Mouse (Mus musculus): ENCODE measurements around the gene Homer1.

The Homer1 gene

GRCm38 (mm10) chr13:93338394-93338793, 39.0 kb downstream of the Homer1 start:
- DNase-seq (ENCODE audit: low spot score in 2 of 2): no peak

- no peak for DNase-seq (ENCODE audit: low spot score in 2 of 2)
Measured at GRCm38 (mm10) chr13:93340555-93341278, 41.3 kb downstream of the Homer1 start.

- DNase-seq (ENCODE audit: low spot score in 2 of 2): no peak
Measured at GRCm38 (mm10) chr13:93342641-93343040, 43.2 kb downstream of the Homer1 start.

- DNase-seq (ENCODE audit: low spot score in 2 of 2): no peak
Measured at GRCm38 (mm10) chr13:93344395-93344794, 45.0 kb downstream of the Homer1 start.

DNA sequence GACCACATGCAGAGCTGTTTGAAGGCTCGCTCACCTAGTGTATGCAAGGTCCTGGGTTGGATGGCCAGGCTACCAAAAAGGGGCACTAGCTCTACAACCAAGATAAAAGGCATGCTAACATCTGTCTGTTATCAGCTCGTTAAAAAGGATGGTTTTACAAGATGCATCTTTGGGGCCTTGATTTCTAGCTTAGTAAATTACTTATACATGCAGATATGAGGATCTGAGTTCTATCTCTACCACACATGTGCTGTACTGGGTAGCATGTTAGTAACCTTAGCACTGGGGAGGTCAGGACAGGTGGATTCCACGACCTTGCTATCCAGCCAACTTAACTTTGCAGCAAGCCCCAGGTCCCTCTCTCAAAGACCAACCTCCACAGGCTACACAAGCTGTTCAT, 46.4 kb downstream of the Homer1 start:
- no peak for DNase-seq (ENCODE audit: low spot score in 2 of 2)

- no peak for DNase-seq (ENCODE audit: low spot score in 2 of 2)
Measured at GRCm38 (mm10) chr13:93352030-93352429, 52.6 kb downstream of the Homer1 start.

DNA sequence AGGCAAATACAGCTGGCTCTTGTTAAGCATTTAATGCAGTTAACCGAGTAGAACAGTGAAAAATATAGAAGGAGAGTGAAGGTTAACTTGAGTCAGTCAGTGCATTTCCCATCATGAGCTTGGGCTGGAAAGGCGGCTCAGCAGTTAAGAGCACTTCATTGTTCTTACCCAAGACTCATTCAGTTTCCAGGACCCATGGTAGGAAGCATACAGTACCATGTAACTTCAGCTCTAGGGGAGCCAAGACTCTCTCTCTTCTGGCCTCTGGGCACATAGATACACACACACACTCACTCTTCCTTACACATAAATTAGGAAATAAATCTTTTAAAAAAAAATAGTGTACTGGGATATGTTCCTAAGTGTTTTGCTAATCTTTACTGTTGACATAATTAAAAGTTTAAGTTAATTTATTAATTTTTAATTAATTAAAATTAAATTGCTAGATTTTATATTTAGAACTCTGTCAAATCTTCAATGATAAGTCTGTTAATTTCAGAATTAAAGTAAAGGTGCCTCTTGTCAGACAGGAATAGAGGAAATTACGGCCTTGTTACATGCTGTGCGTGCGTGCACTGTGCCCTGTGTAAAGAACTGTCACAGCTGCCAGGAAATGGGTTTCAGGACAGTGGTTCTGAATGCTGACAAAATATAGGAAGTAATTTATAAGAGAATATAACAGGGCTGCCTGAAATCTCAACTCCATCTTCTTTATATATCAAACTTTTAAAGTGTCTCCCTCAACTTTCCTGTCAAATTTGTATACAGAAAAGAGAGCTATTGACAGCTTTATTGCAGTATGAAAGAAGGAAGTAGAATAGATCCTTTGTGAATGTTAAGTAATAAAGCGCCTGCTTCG, 55.2 kb downstream of the Homer1 start:
- DNase-seq (ENCODE audit: low spot score in 2 of 2): no peak

GRCm38 (mm10) chr13:93355279-93355587, 55.8 kb downstream of the Homer1 start:
- DNase-seq (ENCODE audit: low spot score in 2 of 2): no peak

- DNase-seq (ENCODE audit: low spot score in 2 of 2): no peak
Measured at GRCm38 (mm10) chr13:93358522-93358921, 59.1 kb downstream of the Homer1 start.

DNA sequence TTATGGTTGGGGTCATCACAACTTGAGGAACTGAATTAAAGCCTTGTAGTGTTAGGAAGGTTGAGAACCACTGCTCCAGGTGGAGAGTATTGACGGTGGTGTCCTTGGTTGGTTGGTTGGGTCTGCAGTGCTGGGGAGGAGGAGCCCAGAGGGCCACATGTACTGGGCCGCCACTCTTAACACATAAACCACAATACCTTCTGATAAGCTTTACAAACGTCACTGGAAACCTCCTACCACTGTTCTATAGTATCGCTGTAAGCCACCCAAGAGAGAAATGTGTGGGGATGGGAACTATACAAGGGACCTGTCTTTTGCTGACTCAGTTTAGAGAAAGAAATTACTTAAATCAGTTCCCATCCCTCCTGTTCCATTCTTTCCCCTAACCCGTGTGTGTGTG, 68.1 kb downstream of the Homer1 start:
- no peak for DNase-seq (ENCODE audit: low spot score in 2 of 2)

- no peak for DNase-seq (ENCODE audit: low spot score in 2 of 2)
Measured at GRCm38 (mm10) chr13:93368812-93369584, 69.6 kb downstream of the Homer1 start.

- DNase-seq (ENCODE audit: low spot score in 2 of 2): no peak
Measured at GRCm38 (mm10) chr13:93374457-93374856, 75.0 kb downstream of the Homer1 start.

GRCm38 (mm10) chr13:93378493-93378892, 79.1 kb downstream of the Homer1 start:
- no peak for DNase-seq (ENCODE audit: low spot score in 2 of 2)

DNA sequence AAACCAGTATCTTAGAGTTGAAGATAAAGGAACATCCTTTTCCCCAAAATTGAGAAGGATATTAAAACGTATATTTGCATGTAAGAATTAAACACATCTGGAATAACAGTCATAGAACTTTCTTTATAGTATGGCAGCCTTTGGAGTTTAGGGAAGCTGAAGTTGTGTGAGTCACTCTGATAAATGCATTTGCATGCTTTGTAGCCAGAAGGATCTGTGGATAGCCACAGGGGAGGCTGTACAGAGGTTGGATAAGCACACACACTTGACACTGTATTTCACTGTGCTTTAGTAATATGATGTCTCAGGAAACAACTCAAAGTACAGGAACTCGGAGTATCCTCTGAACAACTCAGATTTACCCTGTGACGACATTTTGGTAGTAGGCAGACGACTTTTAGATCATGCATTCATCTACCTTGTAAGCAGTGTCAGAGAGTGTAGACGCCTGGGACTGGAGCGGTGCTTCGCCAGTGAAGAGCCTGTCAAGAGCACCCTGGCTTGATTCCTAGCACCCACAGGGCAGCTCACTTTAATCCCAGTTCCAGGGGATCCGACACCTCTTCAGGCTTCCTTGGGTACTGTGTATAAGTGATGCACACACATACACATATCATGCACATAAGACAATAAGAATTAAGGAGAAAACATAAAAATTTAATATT, 81.1 kb downstream of the Homer1 start:
- no peak for DNase-seq (ENCODE audit: low spot score in 2 of 2)

GRCm38 (mm10) chr13:93381301-93381700, 81.9 kb downstream of the Homer1 start:
- no peak for DNase-seq (ENCODE audit: low spot score in 2 of 2)

DNA sequence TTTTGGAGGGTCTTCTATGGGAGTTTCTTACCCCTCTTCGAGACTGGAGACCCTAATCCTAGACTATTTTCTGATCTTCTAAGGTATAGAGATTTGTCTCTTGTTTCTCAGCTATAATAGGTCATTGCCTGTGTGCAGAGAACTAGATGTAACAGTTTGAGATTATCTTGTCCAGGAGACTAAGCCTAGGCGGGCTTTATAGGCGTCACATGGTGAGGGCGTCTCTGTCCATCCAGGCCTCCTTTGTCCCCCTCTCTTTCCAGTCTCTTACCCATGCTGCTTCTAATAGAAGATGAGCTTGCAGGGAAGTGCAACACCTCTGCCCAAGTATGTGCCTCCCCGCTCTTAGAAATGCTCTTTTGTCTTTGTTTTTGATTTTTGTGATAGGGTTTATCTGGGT, 83.7 kb downstream of the Homer1 start:
- no peak for DNase-seq (ENCODE audit: low spot score in 2 of 2)

DNA sequence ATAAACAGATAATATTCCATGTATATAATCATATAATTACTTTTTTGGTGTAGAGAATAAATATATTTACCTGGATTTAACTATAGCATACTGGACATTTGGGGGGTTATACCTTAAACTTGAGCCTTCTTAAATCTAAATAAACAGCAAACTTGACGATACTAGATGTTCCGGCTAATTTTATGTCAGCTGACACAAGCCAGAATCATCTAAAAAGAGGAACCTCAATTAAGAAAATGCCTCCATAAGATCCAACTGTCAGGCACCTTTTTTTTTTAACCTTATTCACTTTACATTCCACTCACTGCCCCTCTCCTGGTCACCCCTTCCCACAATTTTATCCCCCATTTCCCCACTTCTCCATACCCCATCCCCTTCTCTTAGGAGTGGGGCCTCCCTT, 84.2 kb downstream of the Homer1 start:
- no peak for DNase-seq (ENCODE audit: low spot score in 2 of 2)

DNA sequence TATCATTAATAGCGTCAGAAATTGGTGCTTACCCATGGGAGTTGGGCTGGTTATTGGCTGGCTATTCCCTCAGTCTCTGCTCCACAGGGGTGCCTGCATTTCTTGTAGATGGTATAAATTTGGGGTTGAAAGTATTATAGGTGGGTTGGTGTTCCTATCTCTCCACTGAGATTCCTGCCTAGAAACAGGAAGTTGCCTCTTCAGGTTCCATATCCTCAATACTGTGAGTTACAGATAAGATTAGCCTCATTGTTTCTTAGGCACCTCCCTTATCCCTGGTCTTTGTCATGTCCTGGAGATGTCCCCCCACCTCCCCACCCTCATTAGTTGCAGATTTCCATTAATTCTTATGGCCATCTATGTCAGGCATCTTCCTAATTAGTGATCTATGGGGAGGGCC, 85.0 kb downstream of the Homer1 start:
- DNase-seq (ENCODE audit: low spot score in 2 of 2): no peak

DNA sequence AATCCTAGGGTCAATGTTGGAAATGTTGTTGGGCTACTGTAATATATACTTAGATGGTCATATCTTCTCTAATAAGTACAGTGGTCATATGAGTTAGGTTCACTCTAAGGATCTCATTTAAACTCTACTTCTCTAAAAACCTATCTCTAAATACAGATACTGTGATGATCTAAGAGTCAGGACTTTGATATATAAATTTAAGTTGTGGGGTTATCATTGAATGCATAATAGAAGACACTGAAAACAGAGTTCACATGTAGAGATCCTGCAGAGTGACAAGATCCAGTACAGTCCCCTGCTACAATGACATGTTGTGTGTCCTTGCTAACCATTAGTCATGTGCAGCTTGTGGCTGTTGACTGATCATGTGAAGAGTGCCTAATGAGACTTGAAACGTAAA, 85.7 kb downstream of the Homer1 start:
- no peak for DNase-seq (ENCODE audit: low spot score in 2 of 2)

DNA sequence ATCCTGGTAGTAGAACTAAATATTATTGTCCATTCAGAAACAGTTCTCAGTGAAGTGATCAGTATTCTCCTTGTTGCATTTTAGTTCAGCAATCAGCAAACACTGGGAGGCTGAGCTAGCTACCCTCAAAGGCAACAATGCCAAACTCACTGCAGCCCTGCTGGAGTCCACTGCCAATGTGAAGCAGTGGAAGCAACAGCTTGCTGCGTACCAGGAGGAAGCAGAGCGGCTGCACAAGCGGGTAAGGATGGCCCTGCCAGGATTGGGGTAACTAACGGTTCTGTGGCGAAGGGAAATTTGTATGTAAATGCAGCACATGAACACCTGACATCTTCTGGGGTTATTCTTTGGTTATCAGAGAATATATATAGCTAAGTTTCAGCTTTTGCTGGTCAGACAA, 88.0 kb downstream of the Homer1 start:
- DNase-seq (ENCODE audit: low spot score in 2 of 2): no peak

GRCm38 (mm10) chr13:93388594-93389241, 89.3 kb downstream of the Homer1 start:
- no peak for DNase-seq (ENCODE audit: low spot score in 2 of 2)

- no peak for DNase-seq (ENCODE audit: low spot score in 2 of 2)
Measured at GRCm38 (mm10) chr13:93389242-93389625, 89.8 kb downstream of the Homer1 start.

Data from cerebellum, postnatal 4 days (tissue).